Mouse (Mus musculus) megakaryocyte progenitor cell, adult 5-6 weeks (primary cell): ENCODE data around the gene Gtpbp1. TPM values are rescaled to one million over a fixed set of nuclear protein-coding genes. Genes with fewer than 3 reads are reported as not detected.

ENCODE experiments used
- ATAC-seq: replicated peaks from 2 replicates; pipeline ENCODE4 v1.8.0; 2016; ENCODE audit warnings: mild to moderate bottlenecking, moderate TSS enrichment, inconsistent platforms; ENCODE audit not compliant: poor library complexity
- total RNA-seq, 2 experiments: library from RNA; stranded (forward) in 1 of 2; stranded (reverse) in 1 of 2; fragments of 157-497, 149-512 nt in 1 of 2; fragments of 200-1000 nt in 1 of 2; gene quantifications; 2 replicates each; pipeline versions ENCODE4 v1.2.3 to v1.2.4; 2015 to 2017

Gtpbp1 gene
- total RNA-seq, 2 experiments from 2014 or later, result 34.5 to 48.2 TPM

GRCm38 (mm10) chr15:79751772-79752171 lies 61.1 kb downstream of the Gtpbp1 start:
- ATAC-seq, result peak; percentile 51

DNA sequence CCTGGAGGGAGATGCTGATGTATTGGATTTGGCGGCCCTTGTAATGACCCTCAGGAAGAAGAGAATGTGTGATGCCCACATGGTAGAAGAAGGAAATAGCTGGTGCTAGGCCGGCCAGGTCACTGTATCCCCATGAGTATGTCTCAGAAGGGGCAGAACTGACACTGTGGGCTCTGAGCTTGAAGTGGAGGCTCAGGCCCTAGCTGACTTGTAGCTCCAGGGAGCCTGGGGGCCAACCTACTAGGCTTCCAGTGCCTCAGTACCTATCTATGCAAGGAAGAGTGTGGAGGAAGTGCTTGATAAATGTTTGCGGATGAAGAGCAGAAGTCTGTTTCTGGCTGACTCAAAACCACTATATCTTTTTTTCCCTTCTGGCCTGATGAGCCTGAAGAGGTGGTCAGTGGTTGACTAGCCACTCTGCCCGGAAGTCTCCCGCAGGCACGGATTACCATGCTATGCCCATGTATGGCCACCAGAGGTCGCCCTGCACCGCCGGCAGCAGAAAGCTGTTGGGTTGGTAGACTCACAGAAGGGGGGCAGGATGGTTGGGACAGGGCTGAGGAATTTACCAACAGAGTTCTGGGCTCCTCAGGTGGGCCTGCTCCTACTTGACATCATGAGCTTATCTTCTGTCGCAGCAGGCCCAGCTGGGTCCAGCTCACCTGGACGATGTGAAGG lies 62.2 kb downstream of the Gtpbp1 start:
- ATAC-seq, result peak; percentile 81

- no peak for ATAC-seq
Observed at GRCm38 (mm10) chr15:79753420-79753752, 62.7 kb downstream of the Gtpbp1 start.

GRCm38 (mm10) chr15:79753873-79754272 lies 63.2 kb downstream of the Gtpbp1 start:
- ATAC-seq, result no peak

GRCm38 (mm10) chr15:79755176-79755575 lies 64.5 kb downstream of the Gtpbp1 start:
- ATAC-seq, result no peak

- ATAC-seq, result no peak
Observed at GRCm38 (mm10) chr15:79755977-79756625, 65.5 kb downstream of the Gtpbp1 start.

GRCm38 (mm10) chr15:79757118-79757517 lies 66.5 kb downstream of the Gtpbp1 start:
- ATAC-seq, result 0 out of 2 replicates have a peak, but pooled peaks have one; percentile 27

DNA sequence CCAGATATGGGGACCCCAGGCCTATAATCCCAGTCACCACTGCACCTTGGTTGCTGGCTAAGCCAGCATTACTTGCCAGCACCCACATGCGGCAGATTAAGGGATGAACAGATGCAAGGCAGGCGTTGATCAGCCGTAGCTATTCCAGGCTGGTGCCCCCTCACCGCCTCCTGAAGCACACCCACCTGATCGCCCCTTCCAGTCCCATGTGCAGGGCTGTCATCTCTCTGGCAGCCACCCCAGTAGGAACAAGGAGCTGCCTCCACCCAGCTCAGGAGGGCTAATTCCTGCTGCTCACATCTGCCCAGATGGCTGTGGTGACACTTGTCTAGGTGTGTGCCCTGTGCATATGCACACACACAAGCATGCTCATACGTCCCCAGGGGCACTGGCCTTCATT lies 70.3 kb downstream of the Gtpbp1 start:
- ATAC-seq, result no peak

DNA sequence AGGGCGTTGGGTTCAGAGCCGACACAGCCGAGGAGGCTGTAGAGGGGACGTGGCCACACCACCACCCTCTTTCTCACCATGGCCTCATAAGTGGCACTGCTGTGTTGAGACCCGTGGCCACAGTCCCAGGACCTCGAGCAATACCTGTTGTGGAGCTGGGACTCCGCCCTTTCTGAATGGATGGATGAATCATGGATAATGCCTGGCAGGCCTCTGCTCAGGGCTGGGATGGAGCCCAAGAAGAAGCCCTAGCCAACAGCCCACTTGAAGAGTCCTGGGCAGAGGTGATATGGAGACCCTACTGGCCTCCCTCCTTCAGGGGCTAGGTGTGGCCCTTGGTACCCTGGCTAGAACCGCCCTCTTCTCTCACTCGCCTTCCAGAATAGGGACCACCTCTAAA lies 72.4 kb downstream of the Gtpbp1 start:
- no peak for ATAC-seq

- no peak for ATAC-seq
Observed at GRCm38 (mm10) chr15:79763601-79764246, 73.1 kb downstream of the Gtpbp1 start.

DNA sequence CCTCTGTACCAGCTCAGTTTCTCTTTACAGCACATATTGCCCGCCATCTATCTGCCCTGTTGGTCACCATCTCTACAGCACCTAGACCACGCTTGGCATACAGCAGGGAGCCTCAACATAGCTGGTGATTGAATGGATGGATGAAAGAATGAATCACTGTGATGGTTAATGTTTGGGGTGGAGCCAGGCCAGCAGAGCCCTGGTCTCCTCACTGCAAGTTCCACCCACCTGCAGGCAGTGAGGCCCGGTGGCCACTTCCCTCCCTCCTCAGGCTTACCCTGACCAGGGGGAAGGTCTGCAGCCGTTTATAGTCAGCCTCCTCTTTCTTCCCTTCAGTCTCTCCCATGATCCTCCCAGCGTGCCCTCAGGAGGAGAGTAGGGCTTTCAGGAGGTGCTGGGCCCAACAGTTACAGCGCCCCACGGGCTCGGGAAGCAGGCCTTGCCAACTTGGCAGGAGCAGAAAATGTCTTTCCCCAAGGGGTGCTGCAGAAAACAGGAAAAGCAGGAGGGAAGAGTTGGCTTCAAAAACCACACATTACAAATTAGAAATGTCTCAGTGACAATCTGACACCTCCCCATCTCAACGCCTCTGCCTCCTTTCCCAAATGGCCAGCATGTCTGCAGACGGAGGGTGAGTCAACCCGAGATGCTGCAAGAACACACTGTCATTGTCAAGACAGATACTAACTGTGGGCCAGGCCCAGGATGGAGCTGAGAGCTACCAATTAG lies 74.1 kb downstream of the Gtpbp1 start:
- ATAC-seq, result no peak

- no peak for ATAC-seq
Observed at GRCm38 (mm10) chr15:79765361-79765760, 74.7 kb downstream of the Gtpbp1 start.

DNA sequence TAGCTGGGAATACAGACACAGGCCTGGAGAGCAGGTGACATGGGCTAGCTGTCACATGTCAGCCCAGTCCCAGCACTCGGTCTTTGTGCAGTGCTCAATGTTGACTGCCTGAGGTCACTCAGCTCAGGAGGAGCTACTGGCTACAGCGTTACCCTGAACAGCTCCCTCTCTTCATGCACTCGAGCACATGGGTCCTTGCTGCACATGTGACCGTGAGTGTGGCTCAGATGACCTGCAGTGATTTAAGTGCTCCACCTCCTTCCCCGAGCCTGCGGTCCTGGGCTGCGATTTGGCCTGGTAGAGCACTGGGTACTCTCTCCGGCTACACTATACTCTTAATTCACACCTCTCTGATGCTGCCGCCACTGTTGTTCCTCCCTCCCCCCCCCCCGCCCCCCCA lies 75.5 kb downstream of the Gtpbp1 start:
- no peak for ATAC-seq

GRCm38 (mm10) chr15:79766586-79767071 lies 76.0 kb downstream of the Gtpbp1 start:
- no peak for ATAC-seq

DNA sequence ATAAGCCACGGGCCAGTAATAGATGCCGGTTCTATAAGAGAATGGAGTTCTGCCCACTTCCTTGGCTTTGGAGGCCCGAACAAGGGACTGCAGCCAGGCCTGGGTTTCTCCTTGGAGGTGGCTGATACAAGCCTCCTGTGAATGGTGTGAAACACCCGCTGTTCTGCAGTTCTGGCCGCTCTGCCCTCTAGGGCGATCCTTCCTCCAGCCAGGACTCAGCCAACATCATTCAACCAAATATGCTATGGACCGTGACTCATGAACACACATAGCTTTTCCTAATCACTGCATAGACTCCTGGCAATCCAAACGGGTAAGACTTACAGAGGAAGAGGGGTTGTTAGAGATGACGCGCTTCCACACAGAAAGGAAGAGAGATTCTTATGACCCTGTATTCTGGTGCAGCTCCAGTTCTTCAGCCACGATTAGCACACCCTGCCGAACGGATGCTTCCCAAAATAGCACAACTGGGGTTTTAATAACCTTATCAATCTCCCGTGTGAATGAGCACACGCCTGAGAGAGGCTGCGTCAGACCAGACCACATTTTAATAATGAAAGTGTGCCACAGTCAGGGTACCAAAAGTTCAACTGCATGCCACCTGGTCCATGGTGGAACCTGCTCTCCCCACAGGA lies 76.8 kb downstream of the Gtpbp1 start:
- ATAC-seq, result no peak

DNA sequence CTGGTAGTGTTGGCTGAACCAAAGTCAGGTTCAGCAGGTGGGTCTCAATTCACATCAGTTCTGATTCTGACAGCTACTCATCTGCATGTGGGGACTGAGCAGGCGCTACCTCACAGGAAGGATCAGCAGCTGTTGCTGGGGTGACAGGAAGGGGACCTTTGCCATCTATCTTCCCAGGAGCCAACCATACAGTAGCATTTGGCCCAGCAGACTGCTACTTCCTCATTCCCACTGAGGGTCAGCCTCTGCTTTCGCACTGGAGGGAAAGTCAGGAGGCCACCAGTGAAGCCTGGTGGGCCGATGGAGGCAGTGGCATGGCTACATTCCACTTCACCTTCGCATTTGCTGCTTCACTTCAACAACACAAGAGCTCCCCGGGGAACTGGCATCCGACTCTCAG lies 77.7 kb downstream of the Gtpbp1 start:
- ATAC-seq, result peak; percentile 81

GRCm38 (mm10) chr15:79770629-79771240 lies 80.1 kb downstream of the Gtpbp1 start:
- no peak for ATAC-seq
